Mouse (Mus musculus) fibroblast of lung, adult 2 months (primary cell): ENCODE measurements around the gene Gm8232.
"Not testable (repeated sequence)": the region's sequence is repeated elsewhere in the genome, so short reads cannot be mapped to it uniquely, and the experiment has no call there.

ENCODE experiments used
- DNase-seq: peaks from one replicate; pipeline ENCODE4 v3.0.0-alpha.2; 2011; ENCODE audit warnings: low read depth

The Gm8232 gene

DNA sequence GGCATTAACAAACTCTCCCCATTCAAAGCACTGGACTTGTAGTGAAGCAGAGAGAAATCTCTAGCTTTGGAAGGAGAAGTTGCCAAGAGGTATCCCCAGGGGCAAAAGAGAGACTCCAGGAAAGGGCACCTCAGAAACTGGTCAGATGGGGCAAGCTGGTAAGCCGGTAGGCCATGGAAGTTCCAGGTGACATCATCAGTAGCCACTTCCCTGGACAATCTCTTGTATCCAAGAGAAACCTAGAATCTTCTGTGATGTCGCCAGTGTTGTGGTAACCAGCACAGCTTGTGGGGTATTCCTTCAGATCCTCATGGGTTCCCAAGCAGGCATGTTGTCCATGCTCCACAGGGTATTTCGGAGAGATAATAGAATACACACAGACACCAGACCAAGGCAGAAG lies at the start of gene Gm8232:
TSS of gene Gm8232 (plus strand) at position 301 of the 400 bp plus-strand sequence.
- DNase-seq = not testable (repeated sequence)

DNA sequence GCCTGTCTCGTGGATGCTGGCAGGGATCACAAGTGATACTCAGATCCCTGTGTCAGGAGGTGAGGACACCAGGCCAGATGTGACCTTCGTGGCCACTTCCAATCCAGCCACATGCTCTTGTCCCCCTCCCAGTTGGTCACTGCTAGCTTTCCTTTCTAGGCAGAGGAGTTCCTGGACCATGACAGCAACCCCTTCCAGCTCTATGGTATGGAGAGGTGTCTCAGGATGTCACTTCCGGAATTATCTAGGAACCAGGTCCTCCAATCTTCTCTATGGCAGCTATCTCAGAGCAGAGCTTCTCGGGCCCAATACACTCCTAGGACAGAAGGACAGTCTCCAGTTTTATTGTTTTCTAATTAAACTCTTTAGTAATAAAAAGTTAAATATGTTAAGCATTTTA lies 49.2 kb upstream of the Gm8232 start:
- not testable (repeated sequence) for DNase-seq

DNA sequence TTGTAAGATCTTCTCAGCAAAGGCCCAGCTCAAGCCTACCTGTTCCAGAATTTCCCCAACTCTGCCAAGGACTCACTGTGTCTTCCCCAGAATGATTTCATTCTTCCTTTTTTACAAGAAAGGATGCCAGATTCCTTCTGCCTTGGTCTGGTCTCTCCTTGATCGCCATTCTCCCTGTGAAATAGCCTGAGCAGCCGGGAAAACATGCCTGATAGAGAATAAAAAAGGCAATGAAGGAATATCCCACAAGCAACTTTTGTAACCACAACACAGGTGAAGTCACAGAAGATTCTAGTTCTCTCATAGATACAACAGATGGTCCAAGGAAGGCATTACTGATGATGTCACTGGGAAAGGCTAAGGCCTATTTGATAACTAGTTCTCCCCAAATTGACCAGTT lies 22.8 kb upstream of the Gm8232 start, which contains the start of gene Gm3371:
TSS of gene Gm3371 (minus strand) at position 101 of the 400 bp plus-strand sequence.
- not testable (repeated sequence) for DNase-seq
